Mouse (Mus musculus) liver, embryonic 14.5 days (tissue): ENCODE results near the gene Gm49395.

Experiments used
- CTCF ChIP-seq: IDR thresholded peaks from 2 replicates; pipeline ENCODE4 v1.5.1; 2016; ENCODE audit warnings: antibody characterized with exemption, low read depth, control low read depth
- EP300 ChIP-seq: IDR thresholded peaks from 2 replicates; pipeline ENCODE4 v1.6.1; 2016; ENCODE audit warnings: antibody characterized with exemption, low read depth

DNA sequence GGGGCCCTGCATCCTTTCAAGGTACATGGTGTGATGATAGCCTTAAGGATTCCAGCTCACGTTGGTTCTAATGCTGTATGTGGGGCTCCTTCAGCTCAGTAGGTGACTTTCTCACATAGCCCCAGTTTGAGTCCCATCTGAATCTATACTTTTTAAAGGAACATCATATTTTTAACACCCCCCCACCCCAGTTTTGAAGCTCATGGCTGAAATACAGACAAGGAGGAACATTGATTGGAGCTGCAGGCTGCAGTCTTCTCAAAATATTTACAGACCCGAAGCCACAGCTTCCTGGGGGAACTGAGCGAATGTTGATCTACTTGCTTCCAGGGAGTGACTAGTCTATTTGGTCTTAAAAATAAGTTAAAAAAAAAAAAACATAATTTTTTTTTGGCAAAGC is 98.9 kb downstream of the Gm49395 start:
- no peak for TF ChIP-seq CTCF
- no peak for TF ChIP-seq EP300
